Mouse (Mus musculus) midbrain, embryonic 16.5 days (tissue): ENCODE data around the gene 4921501E09Rik. TPM values are rescaled to one million over a fixed set of nuclear protein-coding genes. Genes with fewer than 3 reads are reported as not detected.
"Not testable (repeated sequence)": the region's sequence is repeated elsewhere in the genome, so short reads cannot be mapped to it uniquely, and the experiment has no call there.

ENCODE experiments used
- ATAC-seq: fragments of 200-750 bp; cut with Nextera tagmentation; 2 replicates; pipeline ENCODE4 v1.8.0; 2017; ENCODE audit warnings: moderate TSS enrichment
- H3K27ac ChIP-seq: fragments of 300-500 bp; sonication (generic); 2 replicates; pipeline ENCODE4 v1.5.1; 2014; ENCODE audit warnings: mild to moderate bottlenecking, low read length, mixed read lengths
- H3K27me3 ChIP-seq: fragments of 300-500 bp; sonication (generic); 2 replicates; pipeline ENCODE4 v1.6.1; 2014; ENCODE audit warnings: low read depth, low read length, mixed read lengths; ENCODE audit not compliant: control insufficient read depth, insufficient read depth
- H3K36me3 ChIP-seq: fragments of 300-500 bp; sonication (generic); 2 replicates; pipeline ENCODE4 v1.6.1; 2014; ENCODE audit warnings: mild to moderate bottlenecking, low read length, moderate library complexity, mixed read lengths; ENCODE audit not compliant: control insufficient read depth, insufficient read depth
- H3K4me1 ChIP-seq: fragments of 300-500 bp; sonication (generic); 2 replicates; pipeline ENCODE4 v1.6.1; 2014; ENCODE audit warnings: mild to moderate bottlenecking, low read length, mixed read lengths; ENCODE audit not compliant: control insufficient read depth, insufficient read depth
- H3K4me2 ChIP-seq: fragments of 300-500 bp; sonication (generic); 2 replicates; pipeline ENCODE4 v1.6.1; 2014; ENCODE audit warnings: mild to moderate bottlenecking, low read length, mixed read lengths
- H3K4me3 ChIP-seq: fragments of 300-500 bp; sonication (generic); 2 replicates; pipeline ENCODE4 v1.5.1; 2014; ENCODE audit warnings: low read depth, mild to moderate bottlenecking, low read length, moderate library complexity, mixed read lengths
- H3K9ac ChIP-seq: fragments of 300-500 bp; sonication (generic); 2 replicates; pipeline ENCODE4 v1.6.1; 2014; ENCODE audit warnings: low read depth, low read length, mixed read lengths
- H3K9me3 ChIP-seq: fragments of 300-500 bp; sonication (generic); replicated peaks from 2 replicates; pipeline ENCODE4 v1.6.1; 2014; ENCODE audit warnings: mild to moderate bottlenecking, low read length, mixed read lengths; ENCODE audit not compliant: control insufficient read depth, poor library complexity, severe bottlenecking
- WGBS: fragments of 180-500 bp; shearing (Covaris S2); extraction: QIAGEN DNeasy Blood & Tissue Kit; methylation state at CpG from one replicate; pipeline ENCODE4 v1.1.7; 2014; 5-methylcytosine and 5-hydroxymethylcytosine counted together
- polyA plus RNA-seq: library from polyadenylated mRNA; unstranded; fragments of >200 nt; fragmentation: Nextera tagmentation; extraction: Ambion mirVana; gene quantifications from 2 replicates; pipeline ENCODE4 v1.2.1, GENCODE M21; 2015

4921501E09Rik gene
- polyA plus RNA-seq, 1 experiment from 2014 or later: not detected

GRCm38 (mm10) chr17:33032376-33032775 lies 35.5 kb downstream of the 4921501E09Rik start:
- peaks cover 3% of the 10 kb centered on the region; the same call in 1 of the 2 replicates for H3K9me3 ChIP-seq
- H3K4me1 ChIP-seq: peaks cover 8% of the 10 kb centered on the region
- no peaks in the 10 kb centered on the region for H3K36me3 ChIP-seq
- peak overlapping the region; percentile 74 for H3K4me2 ChIP-seq
- WGBS: 12% methylated on average over 10 of the region's 10 CpGs
- peak overlapping the region; percentile 85 for H3K9ac ChIP-seq
- no peak overlapping the region for H3K27ac ChIP-seq
- ATAC-seq: no peak
- H3K27me3 ChIP-seq: no peaks in the 10 kb centered on the region
- peak overlapping the region; percentile 79 for H3K4me3 ChIP-seq

- not testable (repeated sequence) for H3K4me2 ChIP-seq, H3K27ac ChIP-seq, H3K4me1 ChIP-seq, H3K27me3 ChIP-seq, ATAC-seq, H3K9ac ChIP-seq, H3K4me3 ChIP-seq
- Histone ChIP-seq H3K9me3 (peaks cover 67% of the 10 kb centered on the region), H3K36me3 (peaks cover 66% of the 10 kb centered on the region)
Measured at GRCm38 (mm10) chr17:33020434-33020833, 47.4 kb downstream of the 4921501E09Rik start.

Other genes starting within 250 kb of the 4921501E09Rik start
- gene Zfp799, start 237.8 kb downstream of the 4921501E09Rik start, polyA plus RNA-seq: 15.1 and 19.1 TPM in 2 replicates
- 8.3 and 9.0 TPM in 2 replicates for gene Zfp870, start 176.4 kb downstream of the 4921501E09Rik start, polyA plus RNA-seq
- 0.33 TPM in 1 of 2 replicates, not detected in the other for gene Cyp4f14, start 150.7 kb downstream of the 4921501E09Rik start, polyA plus RNA-seq
- gene Cyp4f13, start 120.7 kb downstream of the 4921501E09Rik start, polyA plus RNA-seq: 7.4 and 8.8 TPM in 2 replicates
- 7.2 and 7.8 TPM in 2 replicates for gene Zfp472, start 102.2 kb downstream of the 4921501E09Rik start, polyA plus RNA-seq
- gene Zfp952, start 74.9 kb downstream of the 4921501E09Rik start, polyA plus RNA-seq: 21.7 and 22.3 TPM in 2 replicates
- 28.6 and 31.3 TPM in 2 replicates for gene Zfp763, start 34.7 kb downstream of the 4921501E09Rik start, polyA plus RNA-seq
- gene Zfp563, start 21.3 kb upstream of the 4921501E09Rik start, polyA plus RNA-seq: 22.9 and 25.0 TPM in 2 replicates
- gene Morc2b, start 71.6 kb upstream of the 4921501E09Rik start, polyA plus RNA-seq: 0.07 and 0.41 TPM in 2 replicates
- gene Olfr55, start 100.4 kb upstream of the 4921501E09Rik start, polyA plus RNA-seq: not detected in 2 replicates
- gene Olfr239, start 123.2 kb upstream of the 4921501E09Rik start, polyA plus RNA-seq: not detected in 2 replicates
- not detected in 2 replicates for gene Olfr1564, start 153.6 kb upstream of the 4921501E09Rik start, polyA plus RNA-seq
- gene Zfp955a, start 187.1 kb upstream of the 4921501E09Rik start, polyA plus RNA-seq: 27.6 and 29.5 TPM in 2 replicates
- gene Olfr63, start 196.6 kb upstream of the 4921501E09Rik start, polyA plus RNA-seq: 0.03 TPM in 1 of 2 replicates, not detected in the other
- 19.5 and 21.7 TPM in 2 replicates for gene Zfp955b, start 221.5 kb upstream of the 4921501E09Rik start, polyA plus RNA-seq